Mouse (Mus musculus) splenic B cell, adult 2 months (primary cell): ENCODE data around the gene Cnp.
"Not testable (repeated sequence)": the region's sequence is repeated elsewhere in the genome, so short reads cannot be mapped to it uniquely, and the experiment has no call there.

Experiments
- DNase-seq: peaks from one replicate; pipeline ENCODE4 v3.0.0-alpha.2; 2011; ENCODE audit warnings: low read depth, low spot score
- H3K27me3 ChIP-seq: 2 replicates; pipeline ENCODE4 v1.6.1; 2012; ENCODE audit warnings: mild to moderate bottlenecking, low read length, moderate library complexity, mixed read lengths; ENCODE audit not compliant: control insufficient read depth, poor library complexity, insufficient read depth, severe bottlenecking
- H3K36me3 ChIP-seq: 2 replicates; pipeline ENCODE4 v1.6.1; 2012; ENCODE audit warnings: mild to moderate bottlenecking, low read length, moderate library complexity, mixed read lengths; ENCODE audit not compliant: control insufficient read depth, poor library complexity, insufficient read depth, severe bottlenecking

Cnp gene

DNA sequence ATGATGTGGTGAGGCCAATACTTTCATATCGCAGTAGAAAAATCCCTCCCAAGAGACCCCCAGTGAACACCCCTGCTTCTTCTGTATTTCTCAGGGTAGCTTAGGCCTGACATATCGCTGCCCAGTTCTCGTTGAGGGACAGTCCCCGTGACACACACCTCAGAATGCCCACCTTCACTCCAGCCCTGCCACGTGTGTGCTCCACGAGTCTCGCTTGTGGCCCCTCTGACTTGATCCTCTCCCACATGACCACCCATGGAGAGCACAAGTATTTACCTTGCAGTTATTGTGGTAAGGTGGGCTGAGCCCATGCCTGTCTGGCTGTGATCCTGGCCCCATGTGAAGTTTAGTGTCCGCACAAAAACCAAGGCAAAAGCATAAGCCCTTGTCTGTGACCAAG lies 6.0 kb upstream of the Cnp start:
- Histone ChIP-seq H3K36me3 (no peaks in the 10 kb centered on the region), H3K27me3 (no peaks in the 10 kb centered on the region)
- DNase-seq: no peak

GRCm38 (mm10) chr11:100569789-100570188 lies 4.9 kb upstream of the Cnp start:
- no peaks in the 10 kb centered on the region for H3K27me3 ChIP-seq
- no peaks in the 10 kb centered on the region for H3K36me3 ChIP-seq
- no peak for DNase-seq

- no peaks in the 10 kb centered on the region for H3K36me3 ChIP-seq
- no peaks in the 10 kb centered on the region for H3K27me3 ChIP-seq
- peak; percentile 84 for DNase-seq
Measured at GRCm38 (mm10) chr11:100570430-100571201, 4.1 kb upstream of the Cnp start.

- H3K27me3 ChIP-seq: no peaks in the 10 kb centered on the region
- H3K36me3 ChIP-seq: no peaks in the 10 kb centered on the region
- peak; percentile 66 for DNase-seq
Measured at GRCm38 (mm10) chr11:100571202-100571567, 3.5 kb upstream of the Cnp start.

DNA sequence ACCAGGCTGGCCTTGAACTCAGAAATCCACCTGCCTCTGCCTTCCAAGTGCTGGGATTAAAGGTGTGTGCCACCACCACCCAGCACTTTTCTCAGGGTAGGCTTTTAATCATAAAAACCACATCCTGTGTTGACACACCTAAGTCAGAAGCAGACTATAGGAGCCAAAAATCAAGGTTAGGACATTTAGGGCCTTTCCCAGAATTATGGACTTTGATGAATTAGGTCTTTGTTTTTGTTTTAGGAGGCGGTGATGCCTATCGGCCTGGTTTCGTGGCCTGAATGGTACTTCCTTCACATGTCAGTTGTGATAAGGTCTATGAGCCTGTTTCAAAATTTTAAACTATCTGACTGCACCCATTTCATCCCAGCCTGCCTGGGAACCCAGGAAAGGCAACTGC lies 516 bp upstream of the Cnp start:
- H3K27me3 ChIP-seq: no peaks in the 10 kb centered on the region
- peaks cover 4% of the 10 kb centered on the region for H3K36me3 ChIP-seq
- DNase-seq: peak; percentile 52

GRCm38 (mm10) chr11:100575484-100575855 lies 766 bp downstream of the Cnp start:
- H3K27me3 ChIP-seq: no peaks in the 10 kb centered on the region
- peaks cover 7% of the 10 kb centered on the region for H3K36me3 ChIP-seq
- no peak for DNase-seq

GRCm38 (mm10) chr11:100576256-100576655 lies 1.6 kb downstream of the Cnp start:
- peaks cover 9% of the 10 kb centered on the region for H3K36me3 ChIP-seq
- no peak for DNase-seq

GRCm38 (mm10) chr11:100577852-100578599 lies 3.3 kb downstream of the Cnp start:
- no peaks in the 10 kb centered on the region for H3K27me3 ChIP-seq
- DNase-seq: peak; percentile 82
- H3K36me3 ChIP-seq: peaks cover 16% of the 10 kb centered on the region

More at GRCm38 (mm10) chr11:100576256-100576655, 1.6 kb downstream of the Cnp start:
- H3K27me3 ChIP-seq: no peaks in the 10 kb centered on the region

DNA sequence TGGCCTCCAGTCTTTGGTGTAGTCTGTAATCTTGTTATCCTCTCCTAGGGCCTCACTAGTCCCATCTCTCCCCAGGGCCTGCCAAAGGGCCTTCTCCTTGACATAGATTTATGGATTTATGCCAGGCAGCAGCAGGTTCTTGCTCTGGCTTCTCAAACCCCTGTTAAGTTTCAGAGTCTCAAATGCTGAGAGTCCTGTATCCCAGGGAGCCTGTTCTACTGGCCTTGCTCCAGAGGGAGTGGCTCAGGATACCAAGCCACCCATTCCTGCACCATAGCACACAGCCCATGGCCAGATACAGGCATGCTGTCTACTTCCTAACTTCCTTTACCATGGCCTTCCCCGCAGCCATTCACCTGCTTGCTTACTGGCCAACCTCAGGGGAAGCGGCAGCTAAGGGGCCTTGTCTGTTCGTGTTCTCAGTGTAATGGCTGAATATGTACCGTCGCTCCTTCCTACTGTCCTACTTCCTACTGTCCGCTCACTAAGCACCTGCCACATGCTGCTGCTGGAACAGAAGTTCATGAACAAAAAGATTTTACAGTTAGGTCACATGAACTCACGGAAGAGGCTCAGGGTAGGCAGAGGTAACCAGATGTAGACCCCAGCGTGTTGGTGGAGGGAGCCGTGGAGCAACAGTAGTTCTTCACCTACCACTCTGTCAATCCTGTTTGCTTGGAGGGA lies 4.6 kb downstream of the Cnp start:
- no peaks in the 10 kb centered on the region for H3K27me3 ChIP-seq
- H3K36me3 ChIP-seq: peaks cover 16% of the 10 kb centered on the region
- no peak for DNase-seq

- Histone ChIP-seq H3K36me3 (peaks cover 16% of the 10 kb centered on the region), H3K27me3 (no peaks in the 10 kb centered on the region)
- DNase-seq: peak; percentile 46
Measured at GRCm38 (mm10) chr11:100580275-100580674, 5.6 kb downstream of the Cnp start.

DNA sequence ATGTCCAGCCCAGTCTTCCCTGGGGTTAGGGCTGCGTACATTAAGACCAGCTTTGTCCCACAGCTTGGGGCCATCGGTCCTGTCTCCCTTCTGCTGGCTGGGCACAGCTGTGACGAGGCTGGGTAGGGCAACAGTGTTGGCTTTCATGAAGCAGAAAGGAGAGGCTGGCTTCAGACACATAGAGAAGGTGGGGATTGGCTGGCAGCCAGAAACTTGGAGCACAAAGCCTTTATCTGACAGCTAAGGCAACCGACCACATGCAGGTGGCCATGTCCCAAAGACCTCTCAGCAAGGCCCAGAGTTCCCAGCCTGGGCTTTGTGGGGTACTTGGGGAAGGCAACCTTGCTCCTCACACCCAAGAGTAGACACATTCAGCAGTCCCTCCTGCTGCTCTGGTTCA lies 7.1 kb downstream of the Cnp start:
- DNase-seq: no peak
- Histone ChIP-seq H3K27me3 (no peaks in the 10 kb centered on the region), H3K36me3 (peaks cover 15% of the 10 kb centered on the region)

GRCm38 (mm10) chr11:100582413-100582812 lies 7.7 kb downstream of the Cnp start:
- H3K27me3 ChIP-seq, DNase-seq: not testable (repeated sequence)

DNA sequence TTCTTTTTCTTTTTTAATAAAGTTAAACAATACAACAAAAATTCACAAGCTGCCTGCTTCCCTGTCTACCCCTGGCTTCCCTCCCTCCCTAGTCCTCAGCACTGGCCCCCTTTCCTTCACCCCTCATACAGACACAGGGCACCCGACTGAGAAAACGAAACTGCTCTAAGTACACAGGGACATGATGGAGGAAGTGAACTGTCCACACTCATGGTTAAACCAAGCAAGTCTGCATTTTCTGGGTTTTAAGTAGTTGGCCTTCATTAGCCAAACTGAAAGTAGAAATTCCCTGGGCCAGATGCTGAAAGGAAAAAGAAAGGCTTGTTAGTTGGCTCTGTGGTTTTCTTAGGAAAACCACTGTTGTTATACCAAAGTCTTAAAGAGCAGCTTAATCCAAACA lies 8.1 kb downstream of the Cnp start:
- Histone ChIP-seq H3K36me3 (peaks cover 13% of the 10 kb centered on the region), H3K27me3 (no peaks in the 10 kb centered on the region)
- DNase-seq: peak; percentile 53

More at GRCm38 (mm10) chr11:100582413-100582812, 7.7 kb downstream of the Cnp start:
- peaks cover 13% of the 10 kb centered on the region for H3K36me3 ChIP-seq

- Histone ChIP-seq H3K36me3 (peaks cover 11% of the 10 kb centered on the region), H3K27me3 (no peaks in the 10 kb centered on the region)
- DNase-seq: peak; percentile 72
Measured at GRCm38 (mm10) chr11:100584561-100584961, 9.9 kb downstream of the Cnp start.

GRCm38 (mm10) chr11:100585148-100585547 lies 10.4 kb downstream of the Cnp start:
- DNase-seq: no peak
- H3K36me3 ChIP-seq: peaks cover 15% of the 10 kb centered on the region
- no peaks in the 10 kb centered on the region for H3K27me3 ChIP-seq
